In genomic region chr7:145242851-145243712, GRCm38 (mm10) we compare ENCODE assay signal across 9 mouse cellular contexts. TPM values are rescaled to one million over a fixed set of nuclear protein-coding genes. Genes with fewer than 3 reads are reported as not detected.
DNase-seq lines count a peak whose midpoint lies in the region; ATAC-seq and TF ChIP-seq lines count a peak whose summit lies in the region.
"Had no signal": no experiment of that assay in that cellular context is flagged by ENCODE, and none has a peak within 500 bp of the region (broad histone marks: within the 10 kb centered on the region; RNA-seq: fewer than 3 reads in every experiment).

No protein-coding gene starts in this region.

- H3K4me3 ChIP-seq in bone marrow macrophage, adult 2 months (ENCODE audit: insufficient read depth, low read length), result no peak overlapping the region
- H3K4me3 ChIP-seq in heart, embryonic 16.5 days (ENCODE audit: low read length), result no peak overlapping the region
- H3K4me3 ChIP-seq in liver, embryonic 14.5 days (ENCODE audit: insufficient read depth in 1 of 2, low read depth in 2 of 2, low read length in 2 of 2), result no peak overlapping the region
- H3K4me3 ChIP-seq in neural tube, embryonic 14.5 days (ENCODE audit: low read depth, low read length), result no peak overlapping the region
- H3K4me3 ChIP-seq: erythroblast, embryonic 14.5 days had no signal

- WGBS in heart, embryonic 16.5 days, result 9% methylated on average over 9 of the region's 9 CpGs
- 9% methylated on average over 9 of the region's 9 CpGs for WGBS in liver, embryonic 14.5 days (ENCODE audit: insufficient replicate concordance)
- 12% methylated on average over 9 of the region's 9 CpGs for WGBS in neural tube, embryonic 14.5 days

- peak; percentile 97 for TF ChIP-seq CTCF in bone marrow macrophage, adult 2 months (IDR thresholded peaks at IDR 0.05; ENCODE audit: low read depth, low read length)
- TF ChIP-seq CTCF in liver, embryonic 14.5 days (IDR thresholded peaks at IDR 0.05; ENCODE audit: low read depth), result peak; percentile 91

- H3K4me1 ChIP-seq in bone marrow macrophage, adult 2 months (ENCODE audit: control insufficient read depth, insufficient read depth, low read length), result no peaks in the 10 kb centered on the region
- H3K4me1 ChIP-seq in heart, embryonic 16.5 days (ENCODE audit: control insufficient read depth, insufficient read depth, low read length), result no peaks in the 10 kb centered on the region
- no peaks in the 10 kb centered on the region for H3K4me1 ChIP-seq in liver, embryonic 14.5 days (replicated peaks; ENCODE audit: control insufficient read depth in 2 of 2, insufficient read depth in 2 of 2, low read length in 1 of 2)
- H3K4me1 ChIP-seq in neural tube, embryonic 14.5 days (ENCODE audit: control insufficient read depth, insufficient read depth, low read length), result 0 out of 2 replicates have a peak, but pooled peaks cover 6% of the 10 kb centered on the region

- H3K36me3 ChIP-seq in heart, embryonic 16.5 days (ENCODE audit: control insufficient read depth, insufficient read depth), result no peaks in the 10 kb centered on the region
- no peaks in the 10 kb centered on the region for H3K36me3 ChIP-seq in liver, embryonic 14.5 days (replicated peaks; ENCODE audit: control insufficient read depth, insufficient read depth, low read depth)
- H3K36me3 ChIP-seq in neural tube, embryonic 14.5 days (ENCODE audit: control insufficient read depth, insufficient read depth, low read length), result no peaks in the 10 kb centered on the region

- no peak overlapping the region for H3K9ac ChIP-seq in heart, embryonic 16.5 days (ENCODE audit: low read length)
- no peak overlapping the region for H3K9ac ChIP-seq in liver, embryonic 14.5 days (replicated peaks)
- no peak overlapping the region for H3K9ac ChIP-seq in neural tube, embryonic 14.5 days (replicated peaks; ENCODE audit: low read depth, low read length)

- TF ChIP-seq EP300 in liver, embryonic 14.5 days (IDR thresholded peaks at IDR 0.05; ENCODE audit: low read depth), result no peak

- DNase-seq in CD4-positive, CD25-positive, alpha-beta regulatory T cell, adult 2 months (ENCODE audit: low read depth, low spot score), result peak; percentile 69
- DNase-seq in kidney, postnatal 14 days, result peak; percentile 90
- peak; percentile 9 to 18 (median 9) for DNase-seq in liver, embryonic 14.5 days (ENCODE audit: low read depth in 3 of 3, low spot score in 3 of 3)
- peak; percentile 89 for DNase-seq in testis, postnatal 10 days (ENCODE audit: low spot score)

- H3K9me3 ChIP-seq in heart, embryonic 16.5 days (replicated peaks; ENCODE audit: control insufficient read depth, low read length), result no peaks in the 10 kb centered on the region
- no peaks in the 10 kb centered on the region for H3K9me3 ChIP-seq in liver, embryonic 14.5 days (ENCODE audit: control insufficient read depth, low read length)
- no peaks in the 10 kb centered on the region for H3K9me3 ChIP-seq in neural tube, embryonic 14.5 days (ENCODE audit: control insufficient read depth, low read length)

- no peaks in the 10 kb centered on the region for H3K27me3 ChIP-seq in heart, embryonic 16.5 days (ENCODE audit: control insufficient read depth, insufficient read depth, low read length)
- no peaks in the 10 kb centered on the region for H3K27me3 ChIP-seq in liver, embryonic 14.5 days (ENCODE audit: control insufficient read depth, insufficient read depth, low read length)
- H3K27me3 ChIP-seq in neural tube, embryonic 14.5 days (ENCODE audit: control insufficient read depth, insufficient read depth, low read length), result no peaks in the 10 kb centered on the region

- H3K27ac ChIP-seq in bone marrow macrophage, adult 2 months (ENCODE audit: insufficient read depth, low read depth, low read length), result no peak overlapping the region
- H3K27ac ChIP-seq in heart, embryonic 16.5 days (ENCODE audit: low read length), result no peak overlapping the region
- no peak overlapping the region for H3K27ac ChIP-seq in liver, embryonic 14.5 days
- H3K27ac ChIP-seq in neural tube, embryonic 14.5 days (ENCODE audit: low read depth, low read length), result no peak overlapping the region

- no peak for TF ChIP-seq POLR2A in bone marrow macrophage, adult 2 months (IDR thresholded peaks at IDR 0.05; ENCODE audit: borderline replicate concordance, low read depth, low read length)

- H3K4me2 ChIP-seq in heart, embryonic 16.5 days (ENCODE audit: low read depth, low read length), result no peak overlapping the region
- no peak overlapping the region for H3K4me2 ChIP-seq in liver, embryonic 14.5 days (ENCODE audit: low read depth)
- no peak overlapping the region for H3K4me2 ChIP-seq in neural tube, embryonic 14.5 days (ENCODE audit: low read depth, low read length)

- ATAC-seq in erythroblast, adult 5-6 weeks (replicated peaks; ENCODE audit: low FRiP score, poor library complexity, severe bottlenecking), result peak; percentile 43; the same call in 1 of the 2 replicates
- peak; percentile 56; the same call in 1 of the 2 replicates for ATAC-seq in heart, embryonic 16.5 days (replicated peaks; ENCODE audit: extremely low read depth, insufficient read depth, low FRiP score)
- 0 out of 2 replicates have a peak, but pooled peaks have one; percentile 29 for ATAC-seq in liver, embryonic 14.5 days (ENCODE audit: insufficient read depth)
- ATAC-seq in neural tube, embryonic 14.5 days (ENCODE audit: low read depth), result peak; percentile 79

RNA-seq across cellular contexts. Expression of gene 1810010D01Rik, which starts 35.2 kb away (rescaled TPM):
- polyA plus RNA-seq in bone marrow macrophage, adult 2 months (2012; ENCODE audit: insufficient read depth, insufficient read length, missing spikeins), result 3.0 and 4.0 TPM in 2 replicates
- total RNA-seq in erythroblast, adult 5-6 weeks (2015; ENCODE audit: low replicate concordance), result not detected in 2 replicates
- total RNA-seq in erythroblast, adult 5-6 weeks (2017; ENCODE audit: low replicate concordance), result not detected in 2 replicates
- 0.34 TPM in 1 of 2 replicates, not detected in the other for polyA plus RNA-seq in heart, embryonic 16.5 days (2015; fragmentation: Nextera tagmentation; extraction: Ambion mirVana)
- 0.11 and 0.23 TPM in 2 replicates for polyA plus RNA-seq in liver, embryonic 14.5 days (2012; rRNA removed)
- 0.27 TPM in 1 of 2 replicates, not detected in the other for polyA plus RNA-seq in liver, embryonic 14.5 days (2014; fragmentation: Nextera tagmentation; extraction: Ambion mirVana)
- 0.31 TPM in 1 of 2 replicates, not detected in the other for polyA plus RNA-seq in neural tube, embryonic 14.5 days (2014; fragmentation: Nextera tagmentation; extraction: Ambion mirVana)
- polyA plus RNA-seq: erythroblast, embryonic 14.5 days had no signal

RNA-seq across cellular contexts. Expression of gene Tpcn2, which starts 40.7 kb away (rescaled TPM):
- polyA plus RNA-seq in bone marrow macrophage, adult 2 months (2012; ENCODE audit: insufficient read depth, insufficient read length, missing spikeins), result 51.0 and 55.4 TPM in 2 replicates
- 3.8 and 4.6 TPM in 2 replicates for total RNA-seq in erythroblast, adult 5-6 weeks (2015; ENCODE audit: low replicate concordance)
- total RNA-seq in erythroblast, adult 5-6 weeks (2017; ENCODE audit: low replicate concordance), result 1.3 and 2.2 TPM in 2 replicates
- polyA plus RNA-seq in heart, embryonic 16.5 days (2015; fragmentation: Nextera tagmentation; extraction: Ambion mirVana), result 5.4 and 5.5 TPM in 2 replicates
- 3.1 and 3.3 TPM in 2 replicates for polyA plus RNA-seq in liver, embryonic 14.5 days (2012; rRNA removed)
- 0.39 TPM in 2 replicates for polyA plus RNA-seq in liver, embryonic 14.5 days (2014; fragmentation: Nextera tagmentation; extraction: Ambion mirVana)
- 0.95 and 1.6 TPM in 2 replicates for polyA plus RNA-seq in neural tube, embryonic 14.5 days (2014; fragmentation: Nextera tagmentation; extraction: Ambion mirVana)
- polyA plus RNA-seq: erythroblast, embryonic 14.5 days had no signal

RNA-seq across cellular contexts. Expression of gene Mrgprf, which starts 57.5 kb away (rescaled TPM):
- not detected in 2 replicates for polyA plus RNA-seq in bone marrow macrophage, adult 2 months (2012; ENCODE audit: insufficient read depth, insufficient read length, missing spikeins)
- not detected in 2 replicates for total RNA-seq in erythroblast, adult 5-6 weeks (2015; ENCODE audit: low replicate concordance)
- not detected in 2 replicates for total RNA-seq in erythroblast, adult 5-6 weeks (2017; ENCODE audit: low replicate concordance)
- polyA plus RNA-seq in heart, embryonic 16.5 days (2015; fragmentation: Nextera tagmentation; extraction: Ambion mirVana), result 1.6 and 2.2 TPM in 2 replicates
- 0.02 and 0.03 TPM in 2 replicates for polyA plus RNA-seq in liver, embryonic 14.5 days (2012; rRNA removed)
- polyA plus RNA-seq in liver, embryonic 14.5 days (2014; fragmentation: Nextera tagmentation; extraction: Ambion mirVana), result not detected in 2 replicates
- polyA plus RNA-seq in neural tube, embryonic 14.5 days (2014; fragmentation: Nextera tagmentation; extraction: Ambion mirVana), result 0.09 and 2.5 TPM in 2 replicates
- polyA plus RNA-seq: erythroblast, embryonic 14.5 days had no signal

Comparison
In these comparisons a context has a peak if more than half of its experiments do, and no peak if none do; other contexts are left out.
1. DNase-seq: peak in every context shown above with its lines; median percentile 90 in kidney, postnatal 14 days; 89 in testis, postnatal 10 days; 69 in CD4-positive, CD25-positive, alpha-beta regulatory T cell, adult 2 months; 9 in liver, embryonic 14.5 days.
2. ATAC-seq: peak in every context shown above with its lines; median percentile 79 in neural tube, embryonic 14.5 days; 56 in heart, embryonic 16.5 days; 43 in erythroblast, adult 5-6 weeks; 29 in liver, embryonic 14.5 days.